Mouse (Mus musculus): Measurements from ENCODE around the gene Erp44. TPM values are rescaled to one million over a fixed set of nuclear protein-coding genes. Genes with fewer than 3 reads are reported as not detected.

Erp44 gene
- polyA plus RNA-seq, 1 experiment from 2014 or later = 78.8 TPM

GRCm38 (mm10) chr4:48253266-48253665 lies 26.1 kb downstream of the Erp44 start:
- Histone ChIP-seq H3K27ac (ENCODE audit: low read depth, low read length) (no peak overlapping the region), H3K9ac (ENCODE audit: low read depth, low read length) (no peak overlapping the region), H3K4me2 (replicated peaks; ENCODE audit: low read depth, low read length) (no peak overlapping the region), H3K4me1 (replicated peaks; ENCODE audit: control insufficient read depth, insufficient read depth, low read length) (no peaks in the 10 kb centered on the region), H3K4me3 (ENCODE audit: low read depth, low read length) (no peak overlapping the region), H3K36me3 (ENCODE audit: control insufficient read depth, insufficient read depth, low read length) (no peaks in the 10 kb centered on the region), H3K27me3 (ENCODE audit: control insufficient read depth, insufficient read depth, low read length) (no peaks in the 10 kb centered on the region), H3K9me3 (ENCODE audit: control insufficient read depth, low read length) (no peaks in the 10 kb centered on the region)
- ATAC-seq (ENCODE audit: low FRiP score) (no peak), DNase-seq (ENCODE audit: low spot score) (no peak)

- H3K4me2 ChIP-seq (replicated peaks; ENCODE audit: low read depth, low read length) = no peak overlapping the region
- DNase-seq (ENCODE audit: low spot score) = no peak
- no peak overlapping the region for H3K4me3 ChIP-seq (ENCODE audit: low read depth, low read length)
- H3K36me3 ChIP-seq (ENCODE audit: control insufficient read depth, insufficient read depth, low read length) = no peaks in the 10 kb centered on the region
- H3K4me1 ChIP-seq (replicated peaks; ENCODE audit: control insufficient read depth, insufficient read depth, low read length) = no peaks in the 10 kb centered on the region
- no peak for ATAC-seq (ENCODE audit: low FRiP score)
- WGBS = 86% methylated on average over 2 of the region's 2 CpGs
- no peak overlapping the region for H3K27ac ChIP-seq (ENCODE audit: low read depth, low read length)
- no peak overlapping the region for H3K9ac ChIP-seq (ENCODE audit: low read depth, low read length)
- H3K27me3 ChIP-seq (ENCODE audit: control insufficient read depth, insufficient read depth, low read length) = no peaks in the 10 kb centered on the region
- H3K9me3 ChIP-seq (ENCODE audit: control insufficient read depth, low read length) = no peaks in the 10 kb centered on the region
Observed at GRCm38 (mm10) chr4:48244280-48244679, 35.1 kb downstream of the Erp44 start.

GRCm38 (mm10) chr4:48243737-48244136 lies 35.6 kb downstream of the Erp44 start:
- DNase-seq (ENCODE audit: low spot score) (no peak), ATAC-seq (ENCODE audit: low FRiP score) (no peak)
- no peak overlapping the region for H3K4me3 ChIP-seq (ENCODE audit: low read depth, low read length)
- no peak overlapping the region for H3K9ac ChIP-seq (ENCODE audit: low read depth, low read length)
- H3K4me1 ChIP-seq (replicated peaks; ENCODE audit: control insufficient read depth, insufficient read depth, low read length) = no peaks in the 10 kb centered on the region
- 73% methylated on average over 1 of the region's 1 CpGs for WGBS
- no peak overlapping the region for H3K27ac ChIP-seq (ENCODE audit: low read depth, low read length)
- H3K36me3 ChIP-seq (ENCODE audit: control insufficient read depth, insufficient read depth, low read length) = no peaks in the 10 kb centered on the region
- no peak overlapping the region for H3K4me2 ChIP-seq (replicated peaks; ENCODE audit: low read depth, low read length)
- H3K27me3 ChIP-seq (ENCODE audit: control insufficient read depth, insufficient read depth, low read length) = no peaks in the 10 kb centered on the region
- no peaks in the 10 kb centered on the region for H3K9me3 ChIP-seq (ENCODE audit: control insufficient read depth, low read length)

GRCm38 (mm10) chr4:48242482-48242881 lies 36.9 kb downstream of the Erp44 start:
- DNase-seq (ENCODE audit: low spot score) (no peak), ATAC-seq (ENCODE audit: low FRiP score) (no peak)
- H3K4me3 ChIP-seq (ENCODE audit: low read depth, low read length) = no peak overlapping the region
- 90% methylated on average over 4 of the region's 4 CpGs for WGBS
- H3K27ac ChIP-seq (ENCODE audit: low read depth, low read length) = no peak overlapping the region
- H3K4me2 ChIP-seq (replicated peaks; ENCODE audit: low read depth, low read length) = no peak overlapping the region
- H3K4me1 ChIP-seq (replicated peaks; ENCODE audit: control insufficient read depth, insufficient read depth, low read length) = no peaks in the 10 kb centered on the region
- H3K9ac ChIP-seq (ENCODE audit: low read depth, low read length) = no peak overlapping the region
- no peaks in the 10 kb centered on the region for H3K36me3 ChIP-seq (ENCODE audit: control insufficient read depth, insufficient read depth, low read length)
- H3K27me3 ChIP-seq (ENCODE audit: control insufficient read depth, insufficient read depth, low read length) = no peaks in the 10 kb centered on the region
- no peaks in the 10 kb centered on the region for H3K9me3 ChIP-seq (ENCODE audit: control insufficient read depth, low read length)

GRCm38 (mm10) chr4:48239046-48239445 lies 40.3 kb downstream of the Erp44 start:
- no peak for ATAC-seq (ENCODE audit: low FRiP score)
- WGBS = 88% methylated on average over 4 of the region's 4 CpGs

GRCm38 (mm10) chr4:48236721-48237120 lies 42.6 kb downstream of the Erp44 start:
- DNase-seq (ENCODE audit: low spot score) = no peak
- H3K9ac ChIP-seq (ENCODE audit: low read depth, low read length) = no peak overlapping the region
- H3K4me1 ChIP-seq (replicated peaks; ENCODE audit: control insufficient read depth, insufficient read depth, low read length) = no peaks in the 10 kb centered on the region
- no peaks in the 10 kb centered on the region for H3K27me3 ChIP-seq (ENCODE audit: control insufficient read depth, insufficient read depth, low read length)
- no peaks in the 10 kb centered on the region for H3K9me3 ChIP-seq (ENCODE audit: control insufficient read depth, low read length)
- ATAC-seq (ENCODE audit: low FRiP score) = no peak
- no peak overlapping the region for H3K4me2 ChIP-seq (replicated peaks; ENCODE audit: low read depth, low read length)
- 84% methylated on average over 3 of the region's 3 CpGs for WGBS
- H3K27ac ChIP-seq (ENCODE audit: low read depth, low read length) = no peak overlapping the region
- no peaks in the 10 kb centered on the region for H3K36me3 ChIP-seq (ENCODE audit: control insufficient read depth, insufficient read depth, low read length)
- H3K4me3 ChIP-seq (ENCODE audit: low read depth, low read length) = no peak overlapping the region

More at GRCm38 (mm10) chr4:48239046-48239445, 40.3 kb downstream of the Erp44 start:
- Histone ChIP-seq H3K4me1 (replicated peaks; ENCODE audit: control insufficient read depth, insufficient read depth, low read length) (no peaks in the 10 kb centered on the region), H3K27me3 (ENCODE audit: control insufficient read depth, insufficient read depth, low read length) (no peaks in the 10 kb centered on the region), H3K4me3 (ENCODE audit: low read depth, low read length) (no peak overlapping the region), H3K9me3 (ENCODE audit: control insufficient read depth, low read length) (no peaks in the 10 kb centered on the region), H3K27ac (ENCODE audit: low read depth, low read length) (no peak overlapping the region), H3K4me2 (replicated peaks; ENCODE audit: low read depth, low read length) (no peak overlapping the region), H3K36me3 (ENCODE audit: control insufficient read depth, insufficient read depth, low read length) (no peaks in the 10 kb centered on the region), H3K9ac (ENCODE audit: low read depth, low read length) (no peak overlapping the region)
- DNase-seq (ENCODE audit: low spot score) = no peak

GRCm38 (mm10) chr4:48226800-48227199 lies 52.6 kb downstream of the Erp44 start:
- Histone ChIP-seq H3K4me1 (replicated peaks; ENCODE audit: control insufficient read depth, insufficient read depth, low read length) (no peaks in the 10 kb centered on the region), H3K36me3 (ENCODE audit: control insufficient read depth, insufficient read depth, low read length) (no peaks in the 10 kb centered on the region), H3K4me2 (replicated peaks; ENCODE audit: low read depth, low read length) (no peak overlapping the region), H3K27ac (ENCODE audit: low read depth, low read length) (no peak overlapping the region), H3K4me3 (ENCODE audit: low read depth, low read length) (no peak overlapping the region), H3K27me3 (ENCODE audit: control insufficient read depth, insufficient read depth, low read length) (no peaks in the 10 kb centered on the region), H3K9me3 (ENCODE audit: control insufficient read depth, low read length) (no peaks in the 10 kb centered on the region), H3K9ac (ENCODE audit: low read depth, low read length) (no peak overlapping the region)
- ATAC-seq (ENCODE audit: low FRiP score) (no peak), DNase-seq (ENCODE audit: low spot score) (no peak)
- 78% methylated on average over 3 of the region's 3 CpGs for WGBS

- Histone ChIP-seq H3K27ac (ENCODE audit: low read depth, low read length) (no peak overlapping the region), H3K4me2 (replicated peaks; ENCODE audit: low read depth, low read length) (no peak overlapping the region), H3K4me3 (ENCODE audit: low read depth, low read length) (no peak overlapping the region), H3K36me3 (ENCODE audit: control insufficient read depth, insufficient read depth, low read length) (no peaks in the 10 kb centered on the region), H3K9me3 (ENCODE audit: control insufficient read depth, low read length) (no peaks in the 10 kb centered on the region), H3K27me3 (ENCODE audit: control insufficient read depth, insufficient read depth, low read length) (no peaks in the 10 kb centered on the region), H3K4me1 (replicated peaks; ENCODE audit: control insufficient read depth, insufficient read depth, low read length) (no peaks in the 10 kb centered on the region), H3K9ac (ENCODE audit: low read depth, low read length) (no peak overlapping the region)
- WGBS = 65% methylated on average over 3 of the region's 3 CpGs
- ATAC-seq (ENCODE audit: low FRiP score) (no peak), DNase-seq (ENCODE audit: low spot score) (no peak)
Observed at GRCm38 (mm10) chr4:48225604-48226003, 53.8 kb downstream of the Erp44 start.

GRCm38 (mm10) chr4:48225173-48225572 lies 54.2 kb downstream of the Erp44 start:
- WGBS = 17% methylated on average over 2 of the region's 2 CpGs
- no peak; the same call in 1 of the 2 replicates for ATAC-seq (ENCODE audit: low FRiP score)
- no peak overlapping the region for H3K4me3 ChIP-seq (ENCODE audit: low read depth, low read length)

More at GRCm38 (mm10) chr4:48225173-48225572, 54.2 kb downstream of the Erp44 start:
- Histone ChIP-seq H3K9ac (ENCODE audit: low read depth, low read length) (no peak overlapping the region), H3K27me3 (ENCODE audit: control insufficient read depth, insufficient read depth, low read length) (no peaks in the 10 kb centered on the region), H3K36me3 (ENCODE audit: control insufficient read depth, insufficient read depth, low read length) (no peaks in the 10 kb centered on the region), H3K4me1 (replicated peaks; ENCODE audit: control insufficient read depth, insufficient read depth, low read length) (no peaks in the 10 kb centered on the region), H3K4me2 (replicated peaks; ENCODE audit: low read depth, low read length) (no peak overlapping the region), H3K27ac (ENCODE audit: low read depth, low read length) (no peak overlapping the region), H3K9me3 (ENCODE audit: control insufficient read depth, low read length) (no peaks in the 10 kb centered on the region)
- DNase-seq (ENCODE audit: low spot score) = peak; percentile 79
